Mouse (Mus musculus) ES-E14 (cell line): ENCODE results near the gene Lsm12.

ENCODE experiments used
- HCFC1 ChIP-seq: IDR thresholded peaks from 2 replicates; pipeline ENCODE4 v1.6.1; 2012; ENCODE audit warnings: low read length, inconsistent platforms, borderline replicate concordance; ENCODE audit not compliant: insufficient read depth
- ZC3H11A ChIP-seq: IDR thresholded peaks from 2 replicates; pipeline ENCODE4 v1.6.1; 2012; ENCODE audit warnings: low read depth, mild to moderate bottlenecking, inconsistent platforms, low read length, borderline replicate concordance

DNA sequence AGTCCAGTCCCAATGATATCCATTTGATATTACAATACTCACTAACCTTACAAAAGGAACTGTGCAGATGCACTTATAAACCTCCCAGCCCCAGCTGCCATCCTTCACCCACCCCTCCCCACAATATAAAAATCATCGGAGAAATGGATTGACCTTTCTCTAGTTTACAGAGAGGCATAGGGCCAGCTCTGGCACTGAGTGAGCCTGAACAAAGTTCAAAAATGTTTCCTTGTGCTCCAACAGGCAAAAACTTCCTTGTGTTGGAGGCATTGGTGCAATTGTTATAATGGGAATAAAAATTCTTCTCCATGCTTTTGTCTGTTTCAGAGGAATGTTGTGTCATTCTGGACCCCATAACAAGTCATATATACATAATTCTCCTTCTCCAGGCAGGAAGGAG lies 1.1 kb upstream of the Lsm12 start:
- no peak for TF ChIP-seq HCFC1
- TF ChIP-seq ZC3H11A, result no peak
